Mouse (Mus musculus): ENCODE data around the gene Pp2d1.
A peak's percentile ranks its signal among the peaks of the same experiment; 100 is the strongest.

Gene Pp2d1

DNA sequence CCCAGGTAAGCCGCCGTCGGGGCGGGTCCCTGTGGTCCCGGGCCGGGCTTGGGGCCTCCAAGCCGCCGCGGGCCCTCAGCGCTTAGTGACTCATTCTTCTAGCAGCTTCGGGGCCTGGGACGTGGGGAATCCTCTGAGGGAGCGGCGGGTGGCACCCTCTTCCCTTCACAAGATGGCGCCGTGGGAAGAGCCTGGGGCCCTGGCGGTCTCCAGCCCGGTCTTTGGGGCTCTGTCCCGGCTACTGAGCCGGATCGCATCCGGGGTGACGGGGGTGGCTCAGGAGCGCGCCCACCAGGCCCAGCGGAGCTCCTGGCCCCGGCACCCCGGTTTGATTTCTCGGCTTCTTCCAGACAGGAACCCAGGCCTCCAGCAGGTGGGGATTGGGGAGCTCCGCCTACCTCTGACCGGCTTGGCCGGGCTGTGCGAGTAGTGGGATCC lies 59.6 kb downstream of the Pp2d1 start:
- DNase-seq (ENCODE audit: low read depth) = peak; percentile 79

- DNase-seq (ENCODE audit: low read depth) = peak; percentile 100
Observed at GRCm38 (mm10) chr17:53478858-53479603, 60.2 kb downstream of the Pp2d1 start, which contains the start of gene Rab5a. Gene Rab5a, plus strand, starts transcription at chr17:53479234.

GRCm38 (mm10) chr17:53478066-53478857 lies 61.0 kb downstream of the Pp2d1 start:
- DNase-seq (ENCODE audit: low read depth) = peak; percentile 36

GRCm38 (mm10) chr17:53468697-53469096 lies 70.6 kb downstream of the Pp2d1 start:
- no peak for DNase-seq (ENCODE audit: low read depth)

GRCm38 (mm10) chr17:53465569-53465968 lies 73.7 kb downstream of the Pp2d1 start:
- peak; percentile 46 for DNase-seq (ENCODE audit: low read depth)

- no peak for DNase-seq (ENCODE audit: low read depth)
Observed at GRCm38 (mm10) chr17:53463496-53463840, 75.8 kb downstream of the Pp2d1 start.

DNA sequence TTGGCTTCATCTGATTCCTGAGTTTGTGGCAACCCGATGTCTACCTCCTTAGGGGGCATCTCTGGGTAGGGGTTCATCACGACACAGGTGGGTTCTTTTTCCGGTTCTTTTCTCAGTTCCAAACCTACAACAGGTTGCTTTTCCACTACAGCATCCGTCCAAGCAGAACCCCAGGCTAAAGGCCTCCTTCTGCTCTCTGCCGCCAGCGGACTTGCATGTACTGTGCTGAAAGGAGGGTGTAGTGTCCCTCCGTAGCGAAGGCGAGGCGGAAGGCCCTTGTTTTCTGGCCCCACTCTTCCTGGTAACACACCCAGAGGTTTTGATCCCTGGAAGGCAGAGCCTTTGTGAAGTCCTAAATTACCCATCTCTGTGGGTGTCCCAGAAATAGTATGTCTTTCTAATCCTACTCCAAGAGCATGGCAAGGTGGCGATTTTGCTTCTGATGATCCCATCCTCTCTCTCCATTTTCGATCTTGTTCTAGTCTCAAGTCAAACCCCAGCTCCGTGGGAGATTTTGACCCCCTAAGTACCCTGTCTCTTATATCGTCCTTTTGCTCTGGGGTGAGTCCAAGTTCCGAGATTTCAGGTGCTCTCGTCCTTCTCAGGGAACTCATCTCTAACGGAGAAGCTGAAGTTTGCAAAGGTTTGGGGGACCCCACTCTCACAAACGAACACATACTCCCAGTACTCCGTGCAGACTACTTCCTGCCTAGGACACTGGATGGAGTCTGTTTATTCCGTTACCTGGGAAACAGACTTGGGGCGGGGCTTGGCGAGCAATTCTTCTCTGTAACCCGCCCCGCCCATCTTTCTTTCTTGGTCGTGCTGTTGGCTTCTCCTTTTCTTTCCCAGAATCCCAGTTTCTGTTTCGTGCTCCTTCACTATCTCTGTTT lies 76.4 kb downstream of the Pp2d1 start, which contains the start of gene Efhb:
Gene Efhb, minus strand, starts transcription at position 719 of the 893 bp plus-strand sequence.
- peak; percentile 93 for DNase-seq (ENCODE audit: low read depth)
